Mouse (Mus musculus): ENCODE data around the gene Zbtb48.

The Zbtb48 gene

DNA sequence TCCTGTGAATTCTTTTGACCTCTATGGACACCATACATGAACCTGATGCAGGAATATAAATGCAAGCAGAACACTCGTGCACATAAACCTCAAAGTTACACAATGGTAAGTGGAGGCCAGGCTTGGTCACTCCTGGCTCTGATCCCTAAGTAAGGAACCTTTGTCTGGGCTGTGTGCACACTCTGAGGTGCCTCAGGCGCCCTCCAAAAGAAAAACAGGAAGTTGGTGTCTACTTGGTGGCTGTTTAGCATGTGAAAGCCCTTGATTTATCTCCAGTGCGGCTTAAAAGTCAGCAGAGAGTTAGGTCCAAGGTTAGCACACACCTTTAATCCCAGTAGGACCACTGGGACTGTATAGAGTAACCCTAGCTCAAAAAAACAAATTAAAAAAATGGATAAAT, 28.0 kb downstream of the Zbtb48 start:
- no peak for DNase-seq

DNA sequence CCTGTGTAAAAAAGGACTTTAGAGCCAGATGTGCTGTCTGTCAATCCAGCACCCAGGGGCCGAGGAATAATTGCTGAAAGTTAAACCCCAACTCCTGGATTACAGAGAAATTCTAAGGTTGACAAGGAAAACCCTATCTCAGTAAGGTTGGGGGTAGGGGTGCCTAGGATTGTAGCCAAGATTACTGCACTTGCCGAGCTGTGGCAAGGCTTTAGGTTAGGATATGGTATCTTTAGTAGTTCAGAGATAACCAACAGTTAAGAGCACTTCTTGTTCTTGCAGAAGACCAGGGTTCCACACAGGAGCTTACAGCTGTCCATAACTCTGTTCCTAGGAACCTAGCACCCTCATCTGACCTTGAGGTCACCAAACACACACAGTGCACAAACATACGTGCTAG, 29.8 kb downstream of the Zbtb48 start:
- no peak for DNase-seq

DNA sequence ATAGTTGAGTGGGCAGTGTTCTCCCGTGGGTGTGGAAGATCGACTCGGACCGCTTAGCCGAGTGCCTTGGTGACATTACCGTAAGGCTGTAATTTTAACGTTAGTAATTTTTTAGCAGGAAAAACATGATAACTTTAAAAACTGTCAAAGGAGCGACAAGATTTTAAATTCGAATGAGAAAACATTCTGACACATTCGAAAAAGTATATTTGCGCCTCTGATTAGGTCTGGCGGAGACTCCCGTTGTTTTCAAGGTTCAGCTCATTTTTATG, 30.6 kb downstream of the Zbtb48 start:
- no peak for DNase-seq

DNA sequence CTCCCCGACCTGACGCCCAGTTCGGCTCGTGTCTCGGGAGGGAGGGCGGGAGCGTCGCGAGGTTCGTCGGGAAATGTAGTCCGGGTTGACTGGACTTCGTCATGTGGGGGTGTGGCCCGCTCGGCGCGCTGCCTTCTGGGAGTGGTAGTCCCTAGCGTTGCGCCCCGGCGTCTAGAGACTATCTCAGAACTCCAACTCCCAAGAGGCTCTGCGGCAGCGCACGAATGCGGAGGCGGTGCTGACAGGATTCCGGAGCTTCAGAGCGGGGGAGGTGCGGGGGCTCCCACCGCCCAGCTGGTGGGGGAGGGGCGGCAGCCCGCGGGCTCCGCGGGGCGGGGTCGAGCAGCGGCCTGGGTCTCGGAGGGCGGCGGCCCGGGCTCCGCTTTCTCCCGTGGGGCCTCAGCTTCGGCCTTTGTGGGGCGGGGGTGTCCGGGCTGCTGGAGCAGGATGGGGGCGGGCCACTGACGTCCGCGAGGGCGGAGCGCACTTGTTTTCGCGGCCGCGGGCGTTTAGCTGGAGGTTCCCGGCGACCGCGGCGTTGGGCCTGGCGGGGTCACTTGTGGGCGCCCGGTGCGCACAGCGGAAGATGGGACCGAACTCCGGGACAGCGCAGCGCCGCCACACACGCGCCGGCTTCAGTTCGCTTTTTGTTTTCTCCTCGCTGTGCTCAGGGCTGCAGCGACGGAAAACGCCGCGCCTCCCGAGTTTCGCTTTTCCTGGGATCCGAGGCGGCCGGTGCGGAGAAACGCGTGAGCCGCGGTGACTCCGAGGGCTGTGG, 31.1 kb downstream of the Zbtb48 start, which contains the start of gene Phf13:
Gene Phf13, minus strand, starts transcription at position 86 of the 778 bp plus-strand sequence.
- peak; percentile 99 for DNase-seq

DNA sequence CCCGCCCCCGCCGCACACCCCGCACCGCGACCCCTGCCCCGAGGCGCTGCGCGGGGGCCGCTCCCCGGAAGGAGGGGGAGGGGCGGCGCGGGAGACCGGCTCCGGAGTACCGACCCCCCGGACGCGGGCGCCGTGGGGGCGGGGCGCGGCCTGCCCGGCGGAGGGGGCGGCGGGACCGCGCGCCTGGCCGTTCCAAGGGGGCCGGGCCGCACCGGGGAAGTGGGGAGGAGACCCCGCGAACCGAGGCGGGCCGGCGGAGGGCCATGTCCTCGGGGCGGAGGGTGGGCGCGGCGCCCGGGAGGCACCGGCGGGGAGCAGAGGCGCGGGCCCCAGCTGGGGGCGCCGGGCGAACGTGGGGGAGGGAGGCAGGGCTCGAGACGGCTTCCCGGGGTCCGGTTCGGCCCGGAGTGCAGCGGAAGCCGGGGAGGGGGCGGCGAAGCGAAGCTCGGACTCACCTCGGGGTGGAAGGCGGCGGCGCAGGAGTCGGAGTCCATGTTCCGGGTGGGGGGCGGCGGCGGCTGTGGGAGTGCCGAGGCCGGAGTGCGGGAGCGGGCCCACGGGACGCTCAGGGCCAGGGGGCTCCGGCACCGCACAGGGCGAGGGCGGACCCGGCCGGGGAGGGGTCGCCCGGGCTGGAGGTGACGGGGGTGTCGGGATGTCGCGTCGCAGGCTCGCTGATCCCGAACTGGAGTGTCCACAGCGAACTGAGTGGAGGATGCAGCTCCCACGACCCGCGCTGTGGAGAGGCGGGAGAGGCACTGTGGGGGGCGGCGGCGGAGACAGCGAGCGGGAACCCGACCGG, 31.9 kb downstream of the Zbtb48 start:
- peak in 1 of 2 experiments; percentile 65 for DNase-seq

- peak; percentile 56 to 60 for DNase-seq
Observed at GRCm38 (mm10) chr4:151994228-151995171, 33.0 kb downstream of the Zbtb48 start.

GRCm38 (mm10) chr4:151993035-151993434, 34.4 kb downstream of the Zbtb48 start:
- DNase-seq = no peak

DNA sequence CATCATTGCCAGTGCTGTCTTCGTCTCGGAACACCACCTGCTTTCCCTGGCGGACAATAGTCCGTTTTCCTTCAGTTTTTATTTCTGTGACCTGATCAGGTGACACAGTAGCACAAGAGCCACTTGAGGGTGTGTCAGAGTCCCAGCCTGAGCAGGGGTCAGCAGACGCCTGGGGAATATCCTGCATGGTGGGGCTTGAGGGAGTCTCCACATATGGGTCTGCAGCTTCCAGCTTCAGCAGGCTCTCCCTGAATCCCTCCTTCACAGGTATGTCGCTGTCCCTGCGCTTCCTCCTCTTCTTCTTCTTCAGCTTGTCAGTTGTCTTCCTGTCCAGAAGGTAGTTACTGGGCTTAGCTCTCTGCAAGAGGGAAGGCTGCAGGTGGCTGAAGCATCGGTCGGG, 35.4 kb downstream of the Zbtb48 start:
- no peak for DNase-seq

DNA sequence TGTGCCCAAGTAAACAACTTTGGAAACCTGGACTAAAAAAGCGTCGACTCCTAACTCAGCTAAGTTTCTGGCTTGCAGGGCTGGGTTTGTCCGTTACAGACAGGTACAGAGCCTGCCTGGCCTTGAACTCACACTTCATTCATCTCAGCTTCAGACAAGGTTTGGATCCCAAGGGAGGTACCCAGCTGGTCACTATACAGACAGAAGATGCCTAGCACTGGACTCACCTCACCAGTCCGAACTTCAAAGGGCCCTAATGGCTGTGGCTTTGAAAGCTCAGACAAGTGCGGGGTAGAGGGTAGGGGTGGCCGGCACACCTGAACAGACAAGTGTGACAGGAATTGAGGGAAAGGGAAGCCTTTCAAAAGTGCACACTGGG, 38.4 kb downstream of the Zbtb48 start:
- DNase-seq = no peak

- DNase-seq = peak; percentile 89
Observed at GRCm38 (mm10) chr4:151988342-151989109, 38.9 kb downstream of the Zbtb48 start, which contains the start of gene Thap3. Gene Thap3 (minus strand): TSS chr4:151988997.

GRCm38 (mm10) chr4:151988014-151988341, 39.5 kb downstream of the Zbtb48 start:
- no peak for DNase-seq

- DNase-seq = no peak
Observed at GRCm38 (mm10) chr4:151986650-151987049, 40.8 kb downstream of the Zbtb48 start.

DNA sequence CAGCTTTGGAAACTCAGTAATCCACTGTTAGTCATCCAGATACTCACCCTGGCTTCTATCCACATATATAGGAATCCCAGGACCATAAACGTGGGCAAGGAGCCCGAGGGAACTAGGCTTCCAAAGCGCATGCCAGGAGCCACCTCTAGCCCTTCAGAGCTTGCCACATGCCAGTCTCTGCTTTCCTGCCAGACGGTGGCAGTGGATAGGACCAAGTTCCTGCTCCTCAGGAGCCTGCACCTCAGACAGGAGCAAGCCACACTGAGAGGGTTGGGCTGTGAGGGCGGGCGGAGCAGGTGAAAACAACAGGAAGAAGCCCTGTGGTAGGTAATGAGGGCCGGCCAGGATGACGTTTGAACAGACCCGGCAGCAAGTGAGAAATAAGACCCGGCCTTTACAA, 41.6 kb downstream of the Zbtb48 start:
- peak; percentile 28 to 56 for DNase-seq

DNA sequence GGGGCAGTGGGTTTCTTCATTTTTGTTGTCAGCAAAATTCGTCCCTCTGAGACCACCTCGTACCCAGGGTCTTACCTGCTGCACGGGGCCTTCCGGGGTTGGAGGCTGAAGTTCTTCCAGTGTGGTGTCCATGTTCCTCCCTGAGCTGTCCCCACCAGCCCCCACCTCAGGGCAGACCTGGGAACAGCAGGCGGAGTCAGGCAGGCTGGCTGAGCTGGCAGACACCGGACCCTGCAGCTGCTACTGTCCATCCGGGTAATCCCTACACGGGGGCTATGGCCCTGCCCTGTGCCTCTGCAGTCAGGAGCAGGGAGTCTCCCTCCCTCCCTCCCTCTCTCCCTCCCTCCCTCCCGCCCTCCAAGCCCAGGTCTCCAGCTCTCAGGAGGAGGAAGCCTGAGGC, 43.9 kb downstream of the Zbtb48 start:
- peak in 1 of 2 experiments; percentile 55 for DNase-seq

DNA sequence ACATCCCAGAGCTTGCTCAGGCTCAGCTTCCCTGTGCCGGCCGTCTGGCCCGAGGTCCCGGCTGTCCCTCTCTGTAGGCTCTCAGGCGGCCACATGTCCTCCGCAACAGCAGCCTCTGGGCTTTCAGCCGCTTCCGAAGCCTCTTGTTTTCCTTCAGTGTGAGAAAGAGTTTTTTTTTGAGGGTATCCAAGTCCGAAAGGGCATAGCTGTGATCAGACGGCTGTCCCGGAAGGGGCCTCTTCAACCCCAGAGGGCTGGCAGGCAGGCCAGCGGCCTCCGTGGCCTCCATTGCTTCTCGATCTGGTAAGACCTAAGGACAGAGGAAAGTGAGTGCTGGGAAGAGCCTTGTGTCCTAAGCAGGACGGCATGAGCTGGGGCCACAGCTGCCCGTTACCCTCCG, 44.4 kb downstream of the Zbtb48 start:
- DNase-seq = no peak

- peak; percentile 83 to 86 for DNase-seq
Observed at GRCm38 (mm10) chr4:151981363-151981762, 46.1 kb downstream of the Zbtb48 start.

GRCm38 (mm10) chr4:151980699-151981098, 46.8 kb downstream of the Zbtb48 start:
- no peak for DNase-seq

- DNase-seq = peak; percentile 74 to 89
Observed at GRCm38 (mm10) chr4:151977748-151978147, 49.7 kb downstream of the Zbtb48 start.

GRCm38 (mm10) chr4:151975441-151975840, 52.0 kb downstream of the Zbtb48 start:
- DNase-seq = peak in 1 of 2 experiments; percentile 51

GRCm38 (mm10) chr4:151972221-151972967, 55.1 kb downstream of the Zbtb48 start:
- DNase-seq = peak in 1 of 2 experiments; percentile 50
